Mouse (Mus musculus): ENCODE data around the gene H2-T22. TPM values are rescaled to one million over a fixed set of nuclear protein-coding genes. Genes with fewer than 3 reads are reported as not detected.
"Not testable (repeated sequence)": the region's sequence is repeated elsewhere in the genome, so short reads cannot be mapped to it uniquely, and the experiment has no call there.

Gene H2-T22
- polyA plus RNA-seq, 1 experiment from 2014 or later: 4.8 TPM

- Histone ChIP-seq H3K9ac (replicated peaks) (no peak overlapping the region), H3K4me3 (replicated peaks) (no peak overlapping the region), H3K4me2 (replicated peaks) (no peak overlapping the region), H3K4me1 (replicated peaks) (peaks cover 4% of the 10 kb centered on the region), H3K27ac (no peak overlapping the region), H3K36me3 (no peaks in the 10 kb centered on the region), H3K27me3 (no peaks in the 10 kb centered on the region), H3K9me3 (no peaks in the 10 kb centered on the region)
- no peak for ATAC-seq
- WGBS: 62% methylated on average over 5 of the region's 5 CpGs
Observed at GRCm38 (mm10) chr17:36025197-36025596, 17.4 kb downstream of the H2-T22 start.

- Histone ChIP-seq H3K36me3 (no peaks in the 10 kb centered on the region), H3K4me3 (replicated peaks) (no peak overlapping the region), H3K9me3 (no peaks in the 10 kb centered on the region), H3K27me3 (no peaks in the 10 kb centered on the region), H3K27ac (no peak overlapping the region), H3K9ac (replicated peaks) (no peak overlapping the region), H3K4me1 (replicated peaks) (peaks cover 4% of the 10 kb centered on the region), H3K4me2 (replicated peaks) (no peak overlapping the region)
- 80% methylated on average over 9 of the region's 9 CpGs for WGBS
- ATAC-seq: no peak
Observed at GRCm38 (mm10) chr17:36023710-36024654, 18.6 kb downstream of the H2-T22 start.

GRCm38 (mm10) chr17:36022922-36023321 lies 19.6 kb downstream of the H2-T22 start:
- H3K4me1 ChIP-seq (replicated peaks): peaks cover 4% of the 10 kb centered on the region
- no peak overlapping the region for H3K4me3 ChIP-seq (replicated peaks)
- no peak overlapping the region for H3K9ac ChIP-seq (replicated peaks)
- ATAC-seq: no peak
- no peaks in the 10 kb centered on the region for H3K27me3 ChIP-seq
- H3K36me3 ChIP-seq: no peaks in the 10 kb centered on the region
- no peak overlapping the region for H3K27ac ChIP-seq
- 93% methylated on average over 6 of the region's 6 CpGs for WGBS
- H3K9me3 ChIP-seq: no peaks in the 10 kb centered on the region
- no peak overlapping the region for H3K4me2 ChIP-seq (replicated peaks)

- Histone ChIP-seq H3K9me3 (no peaks in the 10 kb centered on the region), H3K36me3 (no peaks in the 10 kb centered on the region), H3K4me1 (replicated peaks) (peaks cover 4% of the 10 kb centered on the region), H3K27me3 (no peaks in the 10 kb centered on the region), H3K4me2 (replicated peaks) (no peak overlapping the region), H3K27ac (no peak overlapping the region), H3K4me3 (replicated peaks) (no peak overlapping the region), H3K9ac (replicated peaks) (no peak overlapping the region)
- no peak for ATAC-seq
- 92% methylated on average over 9 of the region's 9 CpGs for WGBS
Observed at GRCm38 (mm10) chr17:36022098-36022497, 20.4 kb downstream of the H2-T22 start.

- 97% methylated on average over 1 of the region's 1 CpGs for WGBS
- H3K9ac ChIP-seq (replicated peaks): no peak overlapping the region
- H3K27me3 ChIP-seq: no peaks in the 10 kb centered on the region
- no peak for ATAC-seq
- peaks cover 4% of the 10 kb centered on the region for H3K4me1 ChIP-seq (replicated peaks)
- no peaks in the 10 kb centered on the region for H3K36me3 ChIP-seq
- H3K27ac ChIP-seq: no peak overlapping the region
- H3K4me2 ChIP-seq (replicated peaks): no peak overlapping the region
- H3K9me3 ChIP-seq: no peaks in the 10 kb centered on the region
- no peak overlapping the region for H3K4me3 ChIP-seq (replicated peaks)
Observed at GRCm38 (mm10) chr17:36021309-36021708, 21.2 kb downstream of the H2-T22 start.

GRCm38 (mm10) chr17:36020191-36021073 lies 22.1 kb downstream of the H2-T22 start, which contains the start of gene H2-T24:
Gene H2-T24 (minus strand): TSS chr17:36020560.
- Histone ChIP-seq H3K4me2 (replicated peaks) (no peak within 1 kb of the TSS), H3K27me3 (no peaks in the 10 kb centered on the region), H3K36me3 (peaks cover 4% of the 10 kb centered on the region), H3K4me1 (replicated peaks) (peaks cover 4% of the 10 kb centered on the region), H3K9ac (replicated peaks) (no peak within 1 kb of the TSS), H3K4me3 (replicated peaks) (no peak within 1 kb of the TSS), H3K27ac (no peak within 1 kb of the TSS), H3K9me3 (no peaks in the 10 kb centered on the region)
- WGBS: 48% methylated on average over 15 of the region's 15 CpGs
- ATAC-seq: no peak

GRCm38 (mm10) chr17:36019519-36019918 lies 23.0 kb downstream of the H2-T22 start:
- H3K4me3 ChIP-seq (replicated peaks): no peak overlapping the region
- peaks cover 4% of the 10 kb centered on the region for H3K4me1 ChIP-seq (replicated peaks)
- H3K36me3 ChIP-seq: peaks cover 13% of the 10 kb centered on the region
- no peak overlapping the region for H3K9ac ChIP-seq (replicated peaks)
- H3K27ac ChIP-seq: no peak overlapping the region
- H3K4me2 ChIP-seq (replicated peaks): no peak overlapping the region
- 78% methylated on average over 3 of the region's 3 CpGs for WGBS
- no peaks in the 10 kb centered on the region for H3K9me3 ChIP-seq
- no peaks in the 10 kb centered on the region for H3K27me3 ChIP-seq
- ATAC-seq: no peak

- no peaks in the 10 kb centered on the region for H3K27me3 ChIP-seq
- H3K4me2 ChIP-seq (replicated peaks): no peak overlapping the region
- no peak overlapping the region for H3K4me3 ChIP-seq (replicated peaks)
- no peak overlapping the region for H3K9ac ChIP-seq (replicated peaks)
- no peak for ATAC-seq
- 77% methylated on average over 2 of the region's 2 CpGs for WGBS
- H3K4me1 ChIP-seq (replicated peaks): peaks cover 4% of the 10 kb centered on the region
- no peaks in the 10 kb centered on the region for H3K9me3 ChIP-seq
- H3K36me3 ChIP-seq: peaks cover 18% of the 10 kb centered on the region
- H3K27ac ChIP-seq: no peak overlapping the region
Observed at GRCm38 (mm10) chr17:36018979-36019378, 23.6 kb downstream of the H2-T22 start.

GRCm38 (mm10) chr17:36017046-36017445 lies 25.5 kb downstream of the H2-T22 start:
- Histone ChIP-seq H3K36me3 (peaks cover 18% of the 10 kb centered on the region), H3K9me3 (no peaks in the 10 kb centered on the region), H3K9ac (replicated peaks) (no peak overlapping the region), H3K4me3 (replicated peaks) (no peak overlapping the region), H3K27ac (no peak overlapping the region), H3K4me1 (replicated peaks) (peaks cover 4% of the 10 kb centered on the region), H3K27me3 (no peaks in the 10 kb centered on the region), H3K4me2 (replicated peaks) (no peak overlapping the region)
- WGBS: 95% methylated on average over 5 of the region's 5 CpGs
- ATAC-seq: no peak

- no peaks in the 10 kb centered on the region for H3K27me3 ChIP-seq
- H3K36me3 ChIP-seq: peaks cover 18% of the 10 kb centered on the region
- 94% methylated on average over 5 of the region's 5 CpGs for WGBS
- no peaks in the 10 kb centered on the region for H3K9me3 ChIP-seq
- no peak overlapping the region for H3K27ac ChIP-seq
- ATAC-seq: no peak
- H3K4me3 ChIP-seq (replicated peaks): no peak overlapping the region
- H3K9ac ChIP-seq (replicated peaks): no peak overlapping the region
- H3K4me2 ChIP-seq (replicated peaks): no peak overlapping the region
- no peaks in the 10 kb centered on the region for H3K4me1 ChIP-seq (replicated peaks)
Observed at GRCm38 (mm10) chr17:36014977-36015376, 27.6 kb downstream of the H2-T22 start.

- ATAC-seq; H3K4me3 ChIP-seq (replicated peaks); H3K36me3 ChIP-seq; H3K27me3 ChIP-seq; H3K4me1 ChIP-seq (replicated peaks); H3K4me2 ChIP-seq (replicated peaks); H3K9me3 ChIP-seq; H3K27ac ChIP-seq; H3K9ac ChIP-seq (replicated peaks): not testable (repeated sequence)
- whole genome bisulfite sequencing: 95% methylated on average over 7 of the region's 7 CpGs
Observed at GRCm38 (mm10) chr17:36004409-36004808, 38.1 kb downstream of the H2-T22 start.

GRCm38 (mm10) chr17:36003331-36003730 lies 39.2 kb downstream of the H2-T22 start:
- Histone ChIP-seq H3K4me3 (replicated peaks) (no peak overlapping the region), H3K27ac (no peak overlapping the region), H3K9ac (replicated peaks) (no peak overlapping the region), H3K27me3 (no peaks in the 10 kb centered on the region), H3K4me1 (replicated peaks) (peaks cover under 1% of the 10 kb centered on the region; the same call in 1 of the 2 replicates), H3K36me3 (peaks cover 7% of the 10 kb centered on the region; the same call in 1 of the 2 replicates), H3K9me3 (no peaks in the 10 kb centered on the region), H3K4me2 (replicated peaks) (no peak overlapping the region)
- WGBS: 95% methylated on average over 7 of the region's 7 CpGs
- no peak for ATAC-seq

Data from midbrain, embryonic 13.5 days (tissue).